Mouse (Mus musculus) E14TG2a.4 (cell line): ENCODE data around the gene Kdm1a.

ENCODE experiments used
- CTCF ChIP-seq: conservative IDR thresholded peaks from 2 replicates; pipeline ENCODE4 v1.5.1; 2014; ENCODE audit warnings: low read length
- POU5F1 ChIP-seq: IDR thresholded peaks from 2 replicates; pipeline ENCODE4 v1.6.1; 2014; ENCODE audit warnings: low read length, borderline replicate concordance

DNA sequence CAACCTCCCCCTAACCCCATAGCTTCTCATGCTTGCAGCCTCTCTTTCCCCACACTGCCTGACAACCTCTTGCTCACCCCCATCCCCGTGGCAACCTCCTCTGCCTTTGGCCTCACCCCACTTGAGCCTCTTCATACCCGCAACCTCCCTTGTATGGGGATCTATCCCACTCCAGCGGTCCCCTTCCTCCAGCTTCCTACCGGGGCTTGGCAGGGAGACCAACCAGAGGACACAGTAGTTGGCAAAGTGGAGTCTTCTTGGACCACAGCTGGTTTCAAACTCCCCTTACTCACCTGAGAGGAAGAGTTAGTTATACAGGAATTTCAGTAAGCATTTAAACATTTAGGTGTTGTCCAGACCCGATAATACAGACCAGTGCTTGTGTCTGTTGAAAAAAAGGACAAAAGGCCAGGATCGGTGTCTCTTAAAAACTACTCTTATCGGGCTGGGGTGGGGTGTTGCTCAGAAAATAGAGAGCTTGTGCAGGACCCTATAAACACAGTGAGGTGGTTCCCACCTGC is 35.8 kb upstream of the Kdm1a start:
- TF ChIP-seq CTCF, result no peak
- TF ChIP-seq POU5F1, result no peak
